Mouse (Mus musculus): ENCODE results near the gene Palm2. TPM values are rescaled to one million over a fixed set of nuclear protein-coding genes. Genes with fewer than 3 reads are reported as not detected.

The Palm2 gene
- polyA plus RNA-seq, 1 experiment from 2014 or later: not detected

DNA sequence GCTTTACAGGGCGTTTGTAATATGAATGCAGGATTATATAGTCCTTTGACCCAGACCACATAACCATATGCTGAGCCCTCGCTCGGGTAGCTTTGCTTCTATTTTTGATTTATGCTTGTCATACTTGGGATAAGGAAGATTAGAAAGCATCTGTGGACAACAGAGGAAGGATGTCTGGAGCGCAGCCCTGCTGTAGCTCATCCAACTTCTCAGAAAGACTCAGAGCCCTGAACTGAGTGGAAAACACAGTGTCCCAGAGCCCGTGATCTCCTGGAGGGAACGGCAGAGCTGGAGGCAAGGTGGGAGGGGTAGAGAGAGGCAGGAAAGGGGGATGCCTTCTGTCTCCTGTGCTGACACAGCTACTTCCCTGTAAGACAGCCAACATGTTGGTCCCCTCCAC lies 100.2 kb downstream of the Palm2 start:
- no peaks in the 10 kb centered on the region for H3K79me2 ChIP-seq (ENCODE audit: inconsistent target)
- no peak overlapping the region for H3K4me3 ChIP-seq (ENCODE audit: inconsistent target)
- no peaks in the 10 kb centered on the region for H3K36me3 ChIP-seq (ENCODE audit: inconsistent target)
- no peak overlapping the region for H3K27ac ChIP-seq
- WGBS (ENCODE audit: missing documents): 65% methylated on average over 6 of the region's 6 CpGs

DNA sequence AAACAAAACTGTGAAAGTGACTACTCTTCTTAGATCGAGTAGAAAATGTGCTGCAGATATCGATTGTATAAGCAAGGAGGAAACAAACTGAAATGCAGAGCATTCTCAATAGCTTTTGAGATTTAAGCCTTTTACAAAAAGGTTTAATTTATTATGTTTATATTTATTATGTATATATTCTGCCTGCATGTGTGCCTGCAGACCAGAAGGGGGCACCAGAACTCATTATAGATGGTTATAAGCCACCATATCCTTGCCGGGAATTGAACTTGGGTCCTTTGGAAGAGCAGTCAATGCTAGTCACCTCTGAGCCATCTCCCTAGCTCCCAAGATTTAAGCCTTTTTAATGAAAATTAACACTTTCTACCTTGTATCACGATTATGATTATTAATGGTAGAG lies 101.0 kb downstream of the Palm2 start:
- 91% methylated on average over 4 of the region's 4 CpGs for WGBS (ENCODE audit: missing documents)
- no peak overlapping the region for H3K4me3 ChIP-seq (ENCODE audit: inconsistent target)
- no peaks in the 10 kb centered on the region for H3K79me2 ChIP-seq (ENCODE audit: inconsistent target)
- H3K36me3 ChIP-seq (ENCODE audit: inconsistent target): no peaks in the 10 kb centered on the region
- no peak overlapping the region for H3K27ac ChIP-seq

DNA sequence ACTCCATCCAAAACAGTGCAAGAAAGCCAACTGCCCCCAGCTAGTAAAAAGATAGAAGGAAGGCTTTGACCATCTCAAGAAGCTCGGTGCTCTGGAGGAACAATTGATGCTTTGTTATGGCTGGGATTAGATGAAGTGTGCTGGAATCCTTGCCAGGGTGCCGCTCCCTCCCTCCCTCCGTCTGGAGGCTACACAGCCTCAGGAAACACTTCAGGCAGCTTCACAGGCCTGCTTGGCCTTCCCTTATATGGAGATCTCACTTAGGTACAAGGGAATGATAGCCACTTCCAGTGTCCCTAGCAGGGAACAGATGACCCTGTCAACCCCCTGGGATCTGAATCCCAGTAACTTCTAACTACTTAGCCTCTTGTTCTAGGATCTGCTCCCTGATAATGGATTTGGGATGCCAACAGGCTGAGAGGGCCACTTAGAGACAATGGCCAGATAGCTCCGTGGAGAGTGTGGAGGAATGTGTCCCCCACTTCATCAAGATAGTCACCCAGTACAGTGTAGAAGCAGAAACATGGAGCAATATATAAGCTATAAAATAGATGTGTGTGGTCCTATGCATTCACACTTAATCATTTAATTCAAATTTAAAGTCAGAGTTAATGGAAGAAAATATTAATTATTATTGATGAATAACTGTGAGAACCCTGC lies 104.1 kb downstream of the Palm2 start:
- H3K27ac ChIP-seq: no peak overlapping the region
- no peaks in the 10 kb centered on the region for H3K36me3 ChIP-seq (ENCODE audit: inconsistent target)
- H3K4me3 ChIP-seq (ENCODE audit: inconsistent target): no peak overlapping the region
- WGBS (ENCODE audit: missing documents): 65% methylated on average over 4 of the region's 4 CpGs
- no peaks in the 10 kb centered on the region for H3K79me2 ChIP-seq (ENCODE audit: inconsistent target)

DNA sequence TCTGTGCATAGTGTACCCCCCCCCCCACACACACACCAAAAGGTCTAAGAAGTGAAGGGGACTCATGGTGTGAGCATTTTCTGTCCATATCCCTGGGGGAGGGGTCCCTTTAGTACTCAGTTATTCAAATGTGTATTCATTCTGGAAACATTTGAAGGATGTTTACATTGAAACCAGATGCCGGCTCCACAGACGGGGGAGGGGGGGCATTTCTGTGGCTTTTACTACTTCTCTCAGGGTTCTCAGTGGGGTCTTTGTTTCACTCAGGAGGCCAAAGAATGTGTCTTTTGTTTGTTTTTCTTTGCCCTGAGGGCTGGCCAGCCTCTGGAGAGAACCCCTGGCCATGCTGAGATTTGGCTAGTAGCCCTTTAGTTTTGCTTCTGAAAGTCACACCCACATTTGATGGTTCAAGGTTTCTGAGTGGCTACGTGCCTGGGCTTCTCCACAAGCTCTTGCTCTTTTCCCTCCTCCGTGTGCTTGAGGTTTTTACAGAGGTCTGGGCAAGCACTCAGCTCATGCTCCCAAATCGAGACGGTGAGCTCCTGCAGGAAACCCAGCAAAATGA lies 109.7 kb downstream of the Palm2 start:
- WGBS (ENCODE audit: missing documents): 17% methylated on average over 6 of the region's 6 CpGs
- no peak overlapping the region for H3K4me3 ChIP-seq (ENCODE audit: inconsistent target)
- no peaks in the 10 kb centered on the region for H3K79me2 ChIP-seq (ENCODE audit: inconsistent target)
- H3K36me3 ChIP-seq (ENCODE audit: inconsistent target): no peaks in the 10 kb centered on the region
- no peak overlapping the region for H3K27ac ChIP-seq

DNA sequence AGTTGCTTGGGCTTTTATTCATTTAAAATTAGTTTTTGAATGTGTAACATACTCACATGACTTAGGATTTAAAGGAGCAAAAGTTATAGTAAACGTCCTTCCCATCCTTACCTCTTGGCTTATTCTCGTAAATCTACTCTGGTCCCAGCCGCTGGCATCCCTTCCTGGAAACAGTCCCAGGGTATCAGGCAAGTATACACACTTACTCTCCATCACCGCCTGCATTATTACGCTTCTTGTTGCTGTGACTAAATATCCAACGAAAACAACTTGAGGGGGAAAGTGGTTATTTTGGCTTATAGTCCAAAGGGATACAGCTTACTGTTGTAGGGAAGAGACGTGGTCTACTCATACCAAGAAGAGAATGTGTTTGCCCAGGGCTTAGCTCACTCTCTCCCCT lies 113.7 kb downstream of the Palm2 start:
- no peaks in the 10 kb centered on the region for H3K79me2 ChIP-seq (ENCODE audit: inconsistent target)
- no peak overlapping the region for H3K27ac ChIP-seq
- H3K4me3 ChIP-seq (ENCODE audit: inconsistent target): no peak overlapping the region
- WGBS (ENCODE audit: missing documents): 86% methylated on average over 5 of the region's 7 CpGs
- no peaks in the 10 kb centered on the region for H3K36me3 ChIP-seq (ENCODE audit: inconsistent target)

DNA sequence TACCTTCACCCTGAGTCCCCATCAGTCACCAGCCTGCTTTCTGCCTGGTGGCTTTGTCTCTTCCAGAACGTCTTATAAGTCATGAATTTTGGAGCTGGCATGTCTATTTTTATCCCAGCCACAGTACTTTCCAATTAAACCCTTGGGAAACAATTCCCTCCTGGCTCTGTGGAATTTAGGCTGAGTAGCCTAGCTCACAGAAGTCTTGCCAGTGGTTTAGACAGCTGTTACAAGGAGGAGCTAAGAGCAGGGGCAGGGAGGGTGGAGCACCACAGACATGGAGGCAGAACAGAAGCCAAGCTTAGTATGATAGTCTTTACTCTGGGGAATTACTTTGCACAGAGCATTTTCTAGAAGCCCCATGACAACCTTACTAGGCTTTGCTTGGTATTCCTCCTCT lies 116.2 kb downstream of the Palm2 start:
- Histone ChIP-seq H3K27ac (no peak overlapping the region), H3K4me3 (ENCODE audit: inconsistent target) (no peak overlapping the region), H3K79me2 (ENCODE audit: inconsistent target) (no peaks in the 10 kb centered on the region), H3K36me3 (ENCODE audit: inconsistent target) (no peaks in the 10 kb centered on the region)
- WGBS (ENCODE audit: missing documents): 36% methylated on average over 1 of the region's 1 CpGs

DNA sequence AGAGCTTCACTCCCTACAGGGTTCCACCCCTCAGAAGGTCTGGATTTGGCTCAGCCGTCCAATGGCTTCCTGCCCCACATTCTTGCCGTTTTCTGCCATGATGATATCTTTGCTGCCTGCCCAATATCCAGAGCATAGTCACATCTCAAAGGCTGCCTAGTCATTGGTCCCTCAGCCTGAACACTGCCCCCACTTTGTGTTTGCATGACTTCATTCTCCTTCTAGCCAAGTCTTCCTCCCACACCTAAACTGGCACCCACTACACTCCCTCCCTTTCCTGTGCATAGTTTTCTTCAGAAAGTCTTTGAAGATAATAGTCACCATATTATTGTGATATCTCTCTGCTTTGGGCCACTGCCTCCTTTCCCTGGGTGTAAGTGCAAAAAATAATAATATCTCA lies 123.1 kb downstream of the Palm2 start:
- Histone ChIP-seq H3K27ac (no peak overlapping the region), H3K79me2 (ENCODE audit: inconsistent target) (no peaks in the 10 kb centered on the region), H3K4me3 (ENCODE audit: inconsistent target) (no peak overlapping the region), H3K36me3 (ENCODE audit: inconsistent target) (no peaks in the 10 kb centered on the region)
- 93% methylated on average over 2 of the region's 2 CpGs for WGBS (ENCODE audit: missing documents)

GRCm38 (mm10) chr4:57559438-57559837 lies 125.4 kb downstream of the Palm2 start:
- 75% methylated on average over 1 of the region's 1 CpGs for WGBS (ENCODE audit: missing documents)
- no peak overlapping the region for H3K27ac ChIP-seq

GRCm38 (mm10) chr4:57560010-57560409 lies 126.0 kb downstream of the Palm2 start:
- WGBS (ENCODE audit: missing documents): 64% methylated on average over 3 of the region's 3 CpGs
- Histone ChIP-seq H3K79me2 (ENCODE audit: inconsistent target) (no peaks in the 10 kb centered on the region), H3K4me3 (ENCODE audit: inconsistent target) (no peak overlapping the region), H3K27ac (no peak overlapping the region), H3K36me3 (ENCODE audit: inconsistent target) (no peaks in the 10 kb centered on the region)

More at GRCm38 (mm10) chr4:57559438-57559837, 125.4 kb downstream of the Palm2 start:
- H3K4me3 ChIP-seq (ENCODE audit: inconsistent target): no peak overlapping the region
- H3K36me3 ChIP-seq (ENCODE audit: inconsistent target): no peaks in the 10 kb centered on the region
- no peaks in the 10 kb centered on the region for H3K79me2 ChIP-seq (ENCODE audit: inconsistent target)

GRCm38 (mm10) chr4:57561055-57561454 lies 127.0 kb downstream of the Palm2 start:
- Histone ChIP-seq H3K4me3 (ENCODE audit: inconsistent target) (no peak overlapping the region), H3K36me3 (ENCODE audit: inconsistent target) (no peaks in the 10 kb centered on the region), H3K79me2 (ENCODE audit: inconsistent target) (no peaks in the 10 kb centered on the region), H3K27ac (no peak overlapping the region)
- 71% methylated on average over 6 of the region's 6 CpGs for WGBS (ENCODE audit: missing documents)

DNA sequence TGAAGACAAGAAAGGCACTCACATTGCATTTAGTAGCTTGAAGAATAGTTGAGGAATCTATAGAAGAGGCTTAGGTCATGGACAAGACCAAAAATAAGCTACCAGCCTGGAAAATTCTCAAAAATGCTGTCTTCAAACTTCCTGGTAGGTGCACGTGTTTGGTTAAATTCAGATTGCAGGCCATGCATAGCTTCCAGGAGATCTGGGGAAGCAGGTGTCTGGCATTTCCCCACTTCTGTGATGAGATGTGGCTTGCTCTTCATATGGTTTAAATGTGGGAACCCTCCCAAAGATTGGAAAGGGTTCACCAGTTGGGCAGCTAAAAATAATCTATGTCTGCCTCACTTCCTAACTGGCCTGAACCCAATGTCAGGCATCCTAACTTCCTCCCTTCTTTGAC lies 131.2 kb downstream of the Palm2 start:
- no peak overlapping the region for H3K27ac ChIP-seq
- no peak overlapping the region for H3K4me3 ChIP-seq (ENCODE audit: inconsistent target)
- no peaks in the 10 kb centered on the region for H3K36me3 ChIP-seq (ENCODE audit: inconsistent target)
- WGBS (ENCODE audit: missing documents): 100% methylated on average over 1 of the region's 1 CpGs
- H3K79me2 ChIP-seq (ENCODE audit: inconsistent target): no peaks in the 10 kb centered on the region

GRCm38 (mm10) chr4:57565811-57566210 lies 131.8 kb downstream of the Palm2 start:
- Histone ChIP-seq H3K79me2 (ENCODE audit: inconsistent target) (no peaks in the 10 kb centered on the region), H3K27ac (no peak overlapping the region), H3K36me3 (ENCODE audit: inconsistent target) (no peaks in the 10 kb centered on the region), H3K4me3 (ENCODE audit: inconsistent target) (no peak overlapping the region)
- WGBS (ENCODE audit: missing documents): 70% methylated on average over 2 of the region's 2 CpGs

DNA sequence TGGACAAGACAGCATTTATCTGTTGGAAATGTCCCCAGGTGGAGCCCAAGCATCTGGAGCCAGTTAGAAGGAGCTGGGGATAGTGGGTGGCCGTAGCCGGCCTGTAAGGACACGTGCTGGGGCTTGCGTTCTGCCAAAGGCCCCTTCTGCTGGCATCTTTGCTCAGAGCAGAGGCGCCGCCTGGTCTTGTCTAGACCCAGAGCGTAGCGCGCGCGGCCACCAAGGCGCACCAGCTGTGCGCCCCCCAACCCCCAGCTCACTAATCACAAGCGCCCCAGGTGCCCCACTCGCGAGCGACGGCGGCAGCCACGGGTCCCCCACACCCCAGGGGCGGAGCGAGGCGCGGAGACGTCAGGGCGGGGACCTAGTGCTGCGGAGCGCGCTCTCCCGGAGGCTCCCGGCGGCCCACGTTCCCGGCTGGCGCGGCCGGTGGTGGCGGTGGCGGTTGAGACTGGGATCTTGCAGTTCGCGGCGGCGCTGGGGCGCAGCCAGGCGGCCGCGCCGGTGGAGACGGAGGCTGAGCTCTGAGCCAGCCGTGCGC lies 133.7 kb downstream of the Palm2 start, which contains the start of gene Pakap:
Gene Pakap (plus strand): TSS at position 514 of the 541 bp plus-strand sequence.
- H3K4me3 ChIP-seq (ENCODE audit: inconsistent target): no peak within 1 kb of the TSS
- no peak within 1 kb of the TSS for H3K27ac ChIP-seq

GRCm38 (mm10) chr4:57568268-57569068 lies 134.4 kb downstream of the Palm2 start:
- Histone ChIP-seq H3K4me3 (ENCODE audit: inconsistent target) (no peak overlapping the region), H3K27ac (no peak overlapping the region)
- 64% methylated on average over 16 of the region's 19 CpGs for WGBS (ENCODE audit: missing documents)

More for the DNA sequence above, 133.7 kb downstream of the Palm2 start, which contains the start of gene Pakap:
- Histone ChIP-seq H3K36me3 (ENCODE audit: inconsistent target) (no peaks in the 10 kb centered on the region), H3K79me2 (ENCODE audit: inconsistent target) (no peaks in the 10 kb centered on the region)
- WGBS (ENCODE audit: missing documents): 2% methylated on average over 38 of the region's 51 CpGs

GRCm38 (mm10) chr4:57569069-57569355 lies 135.0 kb downstream of the Palm2 start:
- Histone ChIP-seq H3K27ac (no peak overlapping the region), H3K79me2 (ENCODE audit: inconsistent target) (no peaks in the 10 kb centered on the region), H3K36me3 (ENCODE audit: inconsistent target) (no peaks in the 10 kb centered on the region), H3K4me3 (ENCODE audit: inconsistent target) (no peak overlapping the region)
- WGBS (ENCODE audit: missing documents): 95% methylated on average over 4 of the region's 4 CpGs

More at GRCm38 (mm10) chr4:57568268-57569068, 134.4 kb downstream of the Palm2 start:
- H3K79me2 ChIP-seq (ENCODE audit: inconsistent target): no peaks in the 10 kb centered on the region
- H3K36me3 ChIP-seq (ENCODE audit: inconsistent target): no peaks in the 10 kb centered on the region
